Mouse (Mus musculus) E14TG2a.4 (cell line): ENCODE results near the gene Pdlim7.

ENCODE experiments used
- H3K27me3 ChIP-seq: 2 replicates; pipeline ENCODE4 v1.6.1; 2014; ENCODE audit warnings: low read length, control low read depth; ENCODE audit not compliant: insufficient read depth
- H3K36me3 ChIP-seq: 2 replicates; pipeline ENCODE4 v1.6.1; 2014; ENCODE audit warnings: low read length, control low read depth; ENCODE audit not compliant: insufficient read depth
- H3K4me1 ChIP-seq: replicated peaks from 2 replicates; pipeline ENCODE4 v1.6.1; 2014; ENCODE audit warnings: low read depth, low read length, control low read depth
- H3K4me3 ChIP-seq: replicated peaks from 2 replicates; pipeline ENCODE4 v1.5.1; 2014; ENCODE audit warnings: mild to moderate bottlenecking, low read length
- H3K9me3 ChIP-seq: 2 replicates; pipeline ENCODE4 v1.6.1; 2014; ENCODE audit warnings: low read length, control low read depth
- CTCF ChIP-seq: conservative IDR thresholded peaks from 2 replicates; pipeline ENCODE4 v1.5.1; 2014; ENCODE audit warnings: low read length
- NANOG ChIP-seq: IDR thresholded peaks from 2 replicates; pipeline ENCODE4 v1.6.1; 2014; ENCODE audit warnings: borderline replicate concordance, low read length, mixed read lengths
- POU5F1 ChIP-seq: IDR thresholded peaks from 2 replicates; pipeline ENCODE4 v1.6.1; 2014; ENCODE audit warnings: low read length, borderline replicate concordance

Pdlim7 gene

DNA sequence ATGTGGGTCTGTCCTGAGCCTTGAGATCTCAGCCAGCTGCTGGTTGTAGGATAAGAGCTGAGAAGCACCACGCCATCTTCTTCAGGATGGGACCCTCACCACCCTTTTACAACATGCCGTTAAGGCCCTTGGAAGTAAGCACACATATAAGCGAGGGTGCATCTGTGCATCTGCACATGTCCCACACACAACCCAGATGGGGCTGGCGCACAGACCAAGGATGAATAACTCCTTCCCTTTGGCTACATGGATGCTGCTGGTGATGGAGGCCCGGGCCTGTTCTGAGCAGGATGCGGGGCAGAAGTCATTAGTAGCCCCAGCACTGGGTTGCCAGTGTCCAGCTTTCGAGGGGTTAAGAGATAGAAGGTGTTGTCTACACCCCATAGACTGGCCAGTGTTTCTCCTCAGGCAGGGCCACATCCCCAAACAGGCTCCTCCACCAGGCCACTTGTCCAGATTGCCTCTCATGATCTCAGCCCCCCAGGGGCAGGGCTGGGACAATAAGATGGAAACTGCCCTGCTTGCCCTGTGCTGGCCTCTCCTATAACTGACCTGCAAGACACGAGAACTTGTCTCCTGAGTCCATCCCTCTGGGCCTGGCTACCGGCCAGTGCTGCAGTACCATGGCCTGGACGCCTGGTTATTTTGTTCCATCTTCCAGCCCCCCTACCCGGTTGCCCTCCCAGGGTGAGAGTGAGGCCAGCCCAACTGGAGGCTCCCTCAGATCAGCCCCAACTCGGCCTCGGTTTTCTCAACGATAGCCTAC is 27.3 kb downstream of the Pdlim7 start:
- Histone ChIP-seq H3K36me3 (0 out of 2 replicates have a peak, but pooled peaks cover 4% of the 10 kb centered on the region), H3K4me3 (peak overlapping the region; percentile 82; the same call in 1 of the 2 replicates), H3K27me3 (peaks cover 81% of the 10 kb centered on the region), H3K9me3 (no peaks in the 10 kb centered on the region), H3K4me1 (peaks cover 62% of the 10 kb centered on the region)
- no peak for TF ChIP-seq CTCF
- TF ChIP-seq NANOG = no peak
- no peak for TF ChIP-seq POU5F1

DNA sequence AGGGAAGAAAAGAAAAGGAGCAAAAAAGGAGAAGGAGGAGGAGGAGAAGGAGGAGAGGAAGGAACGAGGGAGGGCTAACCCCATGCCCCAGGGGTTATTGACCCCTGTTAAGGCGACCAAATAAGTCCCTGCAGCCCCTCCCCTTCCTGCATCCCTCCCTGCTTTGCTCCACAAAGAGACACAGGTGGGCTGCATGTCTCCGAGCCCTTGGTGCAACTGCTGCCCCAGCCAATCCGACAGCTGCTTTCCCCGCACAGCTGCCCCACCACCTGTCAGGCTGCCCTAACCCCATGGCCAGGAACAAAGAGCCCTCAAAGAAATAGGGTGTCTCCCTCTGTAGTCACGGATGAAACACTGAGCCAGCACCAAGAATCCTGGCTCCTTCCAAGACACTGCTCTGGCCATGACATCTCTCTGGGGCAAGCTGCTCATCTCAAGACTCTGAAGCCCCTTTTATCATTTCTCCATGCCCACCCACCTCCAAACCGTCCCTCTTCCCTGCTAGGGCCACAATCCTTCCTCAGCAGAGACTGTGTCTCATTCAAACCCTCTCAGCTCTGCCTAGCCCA is 28.9 kb downstream of the Pdlim7 start:
- H3K9me3 ChIP-seq = no peaks in the 10 kb centered on the region
- peaks cover 63% of the 10 kb centered on the region for H3K4me1 ChIP-seq
- no peak for TF ChIP-seq CTCF
- no peak for TF ChIP-seq POU5F1
- no peak for TF ChIP-seq NANOG
- H3K36me3 ChIP-seq = 0 out of 2 replicates have a peak, but pooled peaks cover 4% of the 10 kb centered on the region
- no peak overlapping the region for H3K4me3 ChIP-seq
- H3K27me3 ChIP-seq = peaks cover 91% of the 10 kb centered on the region

DNA sequence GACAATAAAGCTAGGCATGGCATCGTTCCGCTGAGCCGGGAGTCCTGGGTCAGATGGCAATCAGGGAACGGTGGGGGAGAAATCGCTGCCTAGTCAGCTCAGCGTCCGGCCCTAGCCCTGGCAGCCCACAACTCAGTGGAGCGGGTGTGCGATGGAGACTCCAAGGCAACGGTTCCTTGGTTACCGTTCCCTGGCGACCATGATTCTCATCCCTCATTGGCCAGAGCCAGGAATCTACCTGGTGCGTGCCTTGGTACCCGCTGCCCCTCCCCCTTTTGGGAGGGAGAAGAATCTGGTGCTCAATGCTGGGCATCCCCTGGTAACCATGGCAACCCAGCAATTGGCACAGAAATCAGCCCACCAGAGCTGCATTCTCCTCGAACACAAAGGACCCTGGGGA is 29.9 kb downstream of the Pdlim7 start:
- Histone ChIP-seq H3K4me1 (peaks cover 53% of the 10 kb centered on the region), H3K4me3 (no peak overlapping the region), H3K9me3 (no peaks in the 10 kb centered on the region), H3K27me3 (peaks cover 88% of the 10 kb centered on the region), H3K36me3 (0 out of 2 replicates have a peak, but pooled peaks cover 4% of the 10 kb centered on the region)
- TF ChIP-seq NANOG = no peak
- no peak for TF ChIP-seq POU5F1
- TF ChIP-seq CTCF = no peak

DNA sequence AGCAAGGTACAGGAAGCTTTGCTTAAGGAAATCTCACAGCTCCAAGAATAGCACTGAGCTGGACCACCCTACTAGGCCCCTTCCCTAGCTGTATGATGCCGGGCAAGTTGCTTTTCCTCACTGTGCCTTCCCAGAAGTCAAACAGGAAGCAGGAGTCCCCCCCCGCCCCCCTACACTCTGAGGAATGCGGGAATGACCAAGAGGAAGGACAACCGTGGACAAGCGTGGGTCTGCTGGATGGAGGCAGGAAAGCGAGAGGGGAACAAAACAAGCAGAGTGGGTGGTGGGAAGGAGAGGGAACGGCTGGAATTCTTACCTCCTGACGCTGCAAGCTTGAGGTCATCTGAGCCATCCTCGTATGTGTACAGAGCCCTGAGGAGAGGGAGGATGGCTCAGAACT is 30.4 kb downstream of the Pdlim7 start:
- 0 out of 2 replicates have a peak, but pooled peaks cover 4% of the 10 kb centered on the region for H3K36me3 ChIP-seq
- no peaks in the 10 kb centered on the region for H3K9me3 ChIP-seq
- peaks cover 83% of the 10 kb centered on the region for H3K27me3 ChIP-seq
- no peak overlapping the region for H3K4me3 ChIP-seq
- H3K4me1 ChIP-seq = peaks cover 49% of the 10 kb centered on the region
- TF ChIP-seq NANOG (no peak), CTCF (no peak), POU5F1 (no peak)

DNA sequence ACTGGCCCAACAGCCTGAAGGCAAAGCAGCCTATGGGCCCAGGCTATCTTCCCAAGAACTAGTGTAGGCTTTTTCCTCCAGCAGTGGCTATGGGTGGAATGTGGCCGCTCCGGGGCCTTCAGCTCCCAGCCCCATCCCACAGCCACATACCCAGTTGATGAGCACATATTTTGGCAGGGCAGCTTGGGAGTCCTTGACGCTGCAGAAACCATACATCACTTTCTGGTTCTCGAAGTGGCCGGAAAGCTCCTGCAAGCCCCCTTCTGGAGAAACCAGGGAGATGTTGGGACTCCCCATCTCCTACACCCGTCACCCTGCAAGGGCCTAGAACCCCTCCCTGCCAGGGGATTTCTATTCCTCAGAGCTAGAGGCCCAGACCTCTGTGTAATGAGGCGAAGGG is 30.9 kb downstream of the Pdlim7 start:
- H3K36me3 ChIP-seq = 0 out of 2 replicates have a peak, but pooled peaks cover 4% of the 10 kb centered on the region
- TF ChIP-seq POU5F1 = no peak
- TF ChIP-seq NANOG = no peak
- TF ChIP-seq CTCF = no peak
- no peak overlapping the region for H3K4me3 ChIP-seq
- no peaks in the 10 kb centered on the region for H3K9me3 ChIP-seq
- peaks cover 54% of the 10 kb centered on the region for H3K4me1 ChIP-seq
- H3K27me3 ChIP-seq = peaks cover 85% of the 10 kb centered on the region

DNA sequence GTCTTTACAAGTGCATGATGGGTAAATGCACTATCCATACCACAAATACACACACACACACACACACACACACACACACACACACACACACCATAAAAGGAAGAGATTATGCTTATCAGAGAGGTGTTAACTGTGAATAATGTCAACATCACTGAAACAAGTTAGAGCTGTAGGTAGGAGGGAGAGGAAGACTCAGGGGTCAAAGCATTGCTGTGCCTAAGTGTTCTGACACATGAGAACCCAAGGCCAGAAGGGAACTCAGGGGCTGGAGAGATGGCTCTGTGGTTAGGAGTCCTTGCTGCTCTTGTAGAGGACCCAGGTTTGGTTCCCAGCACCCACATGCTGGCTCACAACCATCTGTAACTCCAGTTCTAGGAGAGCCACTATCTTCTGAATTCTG is 33.5 kb downstream of the Pdlim7 start:
- peaks cover 17% of the 10 kb centered on the region for H3K36me3 ChIP-seq
- H3K27me3 ChIP-seq = peaks cover 83% of the 10 kb centered on the region
- no peaks in the 10 kb centered on the region for H3K9me3 ChIP-seq
- H3K4me3 ChIP-seq = no peak overlapping the region
- TF ChIP-seq NANOG = no peak
- no peak for TF ChIP-seq CTCF
- no peak for TF ChIP-seq POU5F1
- H3K4me1 ChIP-seq = peaks cover 51% of the 10 kb centered on the region

DNA sequence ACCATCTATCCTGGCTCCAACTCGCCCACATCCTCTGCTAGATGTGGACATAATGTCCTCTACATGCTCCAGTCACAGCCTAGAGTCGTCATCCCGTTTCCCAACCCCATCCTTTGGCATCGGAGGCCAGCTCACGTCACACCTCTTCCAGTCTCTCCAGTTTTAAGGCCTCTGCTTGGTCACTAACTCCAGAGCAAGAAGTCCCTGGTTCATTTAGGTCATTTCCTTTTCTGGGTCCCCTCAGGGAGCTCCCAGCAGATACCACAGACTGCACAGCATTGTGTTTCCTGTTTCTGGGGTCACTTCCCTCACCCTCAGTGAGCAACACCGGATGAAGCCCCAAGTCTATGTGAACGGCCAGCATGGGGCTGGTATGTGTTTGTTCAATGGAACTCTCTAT is 34.5 kb downstream of the Pdlim7 start:
- H3K4me1 ChIP-seq = peaks cover 53% of the 10 kb centered on the region
- no peak overlapping the region for H3K4me3 ChIP-seq
- H3K36me3 ChIP-seq = peaks cover 19% of the 10 kb centered on the region
- no peak for TF ChIP-seq NANOG
- H3K27me3 ChIP-seq = peaks cover 82% of the 10 kb centered on the region
- no peaks in the 10 kb centered on the region for H3K9me3 ChIP-seq

DNA sequence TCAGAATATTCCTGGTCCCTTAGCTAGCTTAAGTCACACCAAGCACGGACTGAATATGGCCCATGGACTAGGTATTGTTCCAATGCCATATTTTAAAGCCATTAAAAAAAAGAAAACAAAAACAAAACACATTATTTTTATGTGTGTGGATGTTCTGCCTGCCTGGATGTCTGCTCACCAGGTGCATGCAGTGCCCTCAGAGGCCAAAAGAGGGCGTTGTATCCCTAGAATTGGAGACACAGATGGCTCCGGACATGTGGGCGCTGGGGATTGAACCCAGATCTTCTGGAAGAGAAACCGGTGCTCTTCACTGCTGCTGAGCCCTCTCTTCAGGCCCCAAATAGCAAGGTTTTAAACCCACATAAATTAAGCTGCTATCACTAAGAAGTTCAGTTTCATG is 35.4 kb downstream of the Pdlim7 start:
- H3K36me3 ChIP-seq = peaks cover 19% of the 10 kb centered on the region
- peaks cover 82% of the 10 kb centered on the region for H3K27me3 ChIP-seq
- no peaks in the 10 kb centered on the region for H3K9me3 ChIP-seq
- H3K4me3 ChIP-seq = no peak overlapping the region; the same call in 1 of the 2 replicates
- no peak for TF ChIP-seq POU5F1
- TF ChIP-seq NANOG = no peak
- TF ChIP-seq CTCF = peak; percentile 86
- peaks cover 53% of the 10 kb centered on the region for H3K4me1 ChIP-seq

DNA sequence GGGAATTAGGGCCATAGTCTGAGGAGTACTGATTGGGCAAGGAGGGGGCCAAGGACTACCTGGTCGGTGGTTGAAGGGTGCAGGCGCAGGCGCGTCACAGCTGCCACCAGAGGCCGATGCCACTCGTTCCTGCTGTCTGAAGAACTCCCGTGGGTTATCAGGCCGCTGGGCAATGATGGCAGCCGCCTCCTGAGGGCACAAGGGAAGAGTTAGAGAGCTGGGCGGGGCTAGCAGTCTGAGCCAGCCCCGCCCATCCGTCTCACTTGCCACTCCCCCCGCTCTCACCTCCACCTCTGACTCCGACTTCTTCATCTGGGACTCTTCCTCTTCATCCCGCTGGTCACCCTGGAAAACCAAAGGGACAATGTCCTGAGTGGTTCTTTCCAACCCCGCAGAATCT is 36.0 kb downstream of the Pdlim7 start:
- H3K4me1 ChIP-seq = peaks cover 49% of the 10 kb centered on the region
- TF ChIP-seq NANOG (no peak), CTCF (no peak), POU5F1 (no peak)
- peaks cover 19% of the 10 kb centered on the region for H3K36me3 ChIP-seq
- H3K4me3 ChIP-seq = no peak overlapping the region; the same call in 1 of the 2 replicates
- H3K27me3 ChIP-seq = peaks cover 82% of the 10 kb centered on the region
- no peaks in the 10 kb centered on the region for H3K9me3 ChIP-seq

DNA sequence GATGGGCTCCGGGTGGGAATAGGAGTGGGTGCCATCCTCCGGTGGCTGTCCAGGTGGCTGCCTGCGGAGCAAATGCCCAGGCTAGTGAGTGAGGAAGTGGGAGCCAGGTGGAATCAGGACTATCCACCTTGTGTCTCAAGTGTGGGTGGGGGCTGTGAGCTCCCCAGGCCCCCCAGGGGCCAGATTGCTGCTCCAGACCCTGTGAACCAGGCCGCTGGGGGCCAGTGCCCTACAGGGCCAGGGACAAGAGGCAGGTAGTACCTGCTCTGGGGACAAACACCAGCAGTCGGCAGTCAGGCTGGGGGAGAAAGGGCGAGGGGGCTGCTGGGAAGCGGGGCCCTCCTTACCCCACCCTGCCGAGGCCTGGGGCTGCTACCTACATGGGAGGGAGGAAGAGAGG is 37.2 kb downstream of the Pdlim7 start:
- H3K9me3 ChIP-seq = no peaks in the 10 kb centered on the region
- peaks cover 38% of the 10 kb centered on the region for H3K4me1 ChIP-seq
- H3K36me3 ChIP-seq = peaks cover 16% of the 10 kb centered on the region
- no peak overlapping the region for H3K4me3 ChIP-seq
- no peak for TF ChIP-seq CTCF
- no peak for TF ChIP-seq NANOG
- no peak for TF ChIP-seq POU5F1
- peaks cover 82% of the 10 kb centered on the region for H3K27me3 ChIP-seq
